Mouse (Mus musculus) urinary bladder, postnatal 36 days (tissue): ENCODE results near the gene I830077J02Rik.
A peak's percentile ranks its signal among the peaks of the same experiment; 100 is the strongest.
"Not testable (repeated sequence)": the region's sequence is repeated elsewhere in the genome, so short reads cannot be mapped to it uniquely, and the experiment has no call there.

Source experiments
- DNase-seq, 2 experiments: peaks; one replicate each; pipeline ENCODE4 v3.0.0; 2022; ENCODE audit warnings: low spot score in 2 of 2, mixed read lengths in 1 of 2

Gene I830077J02Rik

GRCm38 (mm10) chr3:105932240-105933071, at the start of gene I830077J02Rik:
TSS of gene I830077J02Rik (minus strand) at chr3:105932664.
- DNase-seq = no peak

- DNase-seq = no peak
Measured at GRCm38 (mm10) chr3:105974174-105974573, 41.7 kb upstream of the I830077J02Rik start.

- no peak for DNase-seq
Measured at GRCm38 (mm10) chr3:105973411-105973810, 40.9 kb upstream of the I830077J02Rik start, which contains the start of gene Ovgp1. TSS of gene Ovgp1 (plus strand) at chr3:105973711.

GRCm38 (mm10) chr3:105971831-105972446, 39.5 kb upstream of the I830077J02Rik start:
- DNase-seq = no peak

GRCm38 (mm10) chr3:105960700-105961099, 28.2 kb upstream of the I830077J02Rik start:
- DNase-seq = no peak

GRCm38 (mm10) chr3:105959999-105960398, 27.5 kb upstream of the I830077J02Rik start, which contains the start of gene Atp5f1:
TSS of gene Atp5f1 (minus strand) at chr3:105960099.
- DNase-seq = no peak

- no peak for DNase-seq
Measured at GRCm38 (mm10) chr3:105959585-105959984, 27.1 kb upstream of the I830077J02Rik start.

- peak; percentile 95 for DNase-seq
Measured at GRCm38 (mm10) chr3:105958974-105959580, 26.6 kb upstream of the I830077J02Rik start, which contains the start of gene Wdr77. TSS of gene Wdr77 (plus strand) at chr3:105959369.

- DNase-seq = no peak
Measured at GRCm38 (mm10) chr3:105958204-105958603, 25.7 kb upstream of the I830077J02Rik start.

GRCm38 (mm10) chr3:105957235-105957634, 24.8 kb upstream of the I830077J02Rik start:
- no peak for DNase-seq

GRCm38 (mm10) chr3:105951348-105951747, 18.9 kb upstream of the I830077J02Rik start:
- no peak for DNase-seq

- DNase-seq = no peak
Measured at GRCm38 (mm10) chr3:105936111-105936510, 3.6 kb upstream of the I830077J02Rik start.

- DNase-seq = peak in 1 of 2 experiments; percentile 46
Measured at GRCm38 (mm10) chr3:105935033-105935432, 2.6 kb upstream of the I830077J02Rik start.

- DNase-seq = no peak
Measured at GRCm38 (mm10) chr3:105933926-105934325, 1.5 kb upstream of the I830077J02Rik start.

GRCm38 (mm10) chr3:105931095-105931494, 1.4 kb downstream of the I830077J02Rik start:
- DNase-seq = no peak

GRCm38 (mm10) chr3:105929821-105930220, 2.6 kb downstream of the I830077J02Rik start:
- DNase-seq = no peak

GRCm38 (mm10) chr3:105928781-105929180, 3.7 kb downstream of the I830077J02Rik start:
- no peak for DNase-seq

GRCm38 (mm10) chr3:105928195-105928569, 4.3 kb downstream of the I830077J02Rik start:
- DNase-seq = no peak

GRCm38 (mm10) chr3:105927561-105928194, 4.8 kb downstream of the I830077J02Rik start:
- no peak for DNase-seq

- no peak for DNase-seq
Measured at GRCm38 (mm10) chr3:105924616-105925015, 7.8 kb downstream of the I830077J02Rik start.

- no peak for DNase-seq
Measured at GRCm38 (mm10) chr3:105921959-105922358, 10.5 kb downstream of the I830077J02Rik start.

- not testable (repeated sequence) for DNase-seq
Measured at GRCm38 (mm10) chr3:105920743-105921142, 11.7 kb downstream of the I830077J02Rik start.
